Mouse (Mus musculus) spleen, adult 2 months (tissue): ENCODE data around the gene Mrps10. TPM values are rescaled to one million over a fixed set of nuclear protein-coding genes. Genes with fewer than 3 reads are reported as not detected.
"Not testable (repeated sequence)": the region's sequence is repeated elsewhere in the genome, so short reads cannot be mapped to it uniquely, and the experiment has no call there.

Experiments
- DNase-seq, 2 experiments: peaks; one replicate each; pipeline versions ENCODE4 v3.0.0 to v3.0.0-alpha.2; 2012 to 2021; ENCODE audit warnings: low spot score in 2 of 2, low read depth in 1 of 2
- H3K27ac ChIP-seq: fragments of 200-500 bp; 2 replicates; pipeline ENCODE4 v1.5.1; 2012; ENCODE audit warnings: low read length, inconsistent platforms; ENCODE audit not compliant: insufficient read depth
- H3K27me3 ChIP-seq: fragments of 200-500 bp; 2 replicates; pipeline ENCODE4 v1.6.1; 2012; ENCODE audit warnings: mild to moderate bottlenecking, moderate library complexity, low read length, inconsistent platforms; ENCODE audit not compliant: control insufficient read depth, insufficient read depth
- H3K36me3 ChIP-seq: fragments of 200-500 bp; 2 replicates; pipeline ENCODE4 v1.6.1; 2012; ENCODE audit warnings: mild to moderate bottlenecking, low read length, inconsistent platforms; ENCODE audit not compliant: control insufficient read depth, insufficient read depth
- H3K4me1 ChIP-seq: fragments of 200-500 bp; 2 replicates; pipeline ENCODE4 v1.6.1; 2011; ENCODE audit warnings: inconsistent platforms; ENCODE audit not compliant: control insufficient read depth, insufficient read depth, insufficient read length
- H3K4me3 ChIP-seq: fragments of 200-500 bp; 2 replicates; pipeline ENCODE4 v1.5.1; 2011; ENCODE audit warnings: mild to moderate bottlenecking, inconsistent platforms; ENCODE audit not compliant: insufficient read depth, insufficient read length; ENCODE audit errors: extremely low read depth
- CTCF ChIP-seq: fragments of 200-500 bp; IDR thresholded peaks from 2 replicates; pipeline ENCODE4 v1.5.1; 2011; ENCODE audit warnings: mild to moderate bottlenecking, inconsistent platforms; ENCODE audit not compliant: insufficient read depth, insufficient read length, insufficient replicate concordance; ENCODE audit errors: extremely low read depth
- POLR2A ChIP-seq: fragments of 200-500 bp; IDR thresholded peaks from 2 replicates; pipeline ENCODE4 v1.6.1; 2011; ENCODE audit warnings: low read depth, low read length, inconsistent platforms
- WGBS: fragments of 180-500 bp; shearing (Covaris S2); methylation state at CpG from one replicate; pipeline ENCODE4 v1.1.7; 2018; 5-methylcytosine and 5-hydroxymethylcytosine counted together
- polyA plus RNA-seq: library from polyadenylated mRNA; depleted of rRNA; stranded (reverse); fragments of >200 nt; gene quantifications from 2 replicates; pipeline ENCODE4 v1.2.3, GENCODE M21; 2012; rRNA removed

The Mrps10 gene
- polyA plus RNA-seq, 1 experiment, result 11.3 TPM

DNA sequence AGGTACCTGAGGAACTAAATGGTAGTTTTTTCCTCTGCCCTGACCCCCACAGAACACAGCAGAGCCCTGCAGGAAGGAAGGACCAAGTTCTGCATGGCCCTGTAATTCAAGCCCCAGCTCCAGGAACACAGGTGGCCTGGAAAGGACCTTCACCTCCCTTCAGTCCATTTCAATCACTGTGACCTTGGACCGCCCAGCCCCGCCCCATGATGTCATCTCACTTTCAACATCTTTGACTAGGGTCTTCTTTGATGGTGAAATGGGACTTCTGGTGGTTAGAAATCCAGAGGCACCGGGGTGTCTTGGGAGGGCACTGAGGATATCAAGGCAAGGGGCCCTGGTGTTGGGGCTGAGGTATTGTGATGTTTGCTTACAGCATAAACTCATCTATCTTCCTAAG is 52.9 kb downstream of the Mrps10 start:
- Histone ChIP-seq H3K27ac (no peak overlapping the region), H3K4me1 (no peaks in the 10 kb centered on the region), H3K27me3 (no peaks in the 10 kb centered on the region), H3K4me3 (no peak overlapping the region), H3K36me3 (no peaks in the 10 kb centered on the region)
- TF ChIP-seq POLR2A, result no peak
- no peak for TF ChIP-seq CTCF
- DNase-seq, result no peak
- WGBS, result 77% methylated on average over 3 of the region's 3 CpGs

DNA sequence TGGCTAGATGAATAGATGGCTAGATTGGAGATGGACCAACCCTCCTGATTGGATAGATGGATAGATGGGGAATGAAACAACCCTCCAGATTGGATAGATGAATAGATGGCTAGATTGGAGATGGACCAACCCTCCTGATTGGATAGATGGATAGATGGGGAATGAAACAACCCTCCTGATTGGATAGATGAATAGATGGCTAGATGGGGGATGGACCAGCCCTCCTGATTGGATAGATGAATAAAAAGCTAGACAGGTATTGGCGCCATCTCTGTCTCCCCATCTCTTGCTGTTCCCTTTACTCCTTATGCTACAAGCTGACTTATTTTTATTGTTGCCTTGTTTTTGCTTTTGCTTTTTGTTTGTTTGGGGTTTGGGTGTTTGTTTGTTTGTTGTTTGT is 53.9 kb downstream of the Mrps10 start:
- not testable (repeated sequence) for H3K27me3 ChIP-seq, H3K4me3 ChIP-seq, H3K4me1 ChIP-seq, H3K36me3 ChIP-seq, DNase-seq, H3K27ac ChIP-seq
- WGBS, result 88% methylated on average over 1 of the region's 1 CpGs

- Histone ChIP-seq H3K4me3 (no peak overlapping the region), H3K27ac (no peak overlapping the region), H3K36me3 (no peaks in the 10 kb centered on the region), H3K27me3 (no peaks in the 10 kb centered on the region), H3K4me1 (no peaks in the 10 kb centered on the region)
- 70% methylated on average over 6 of the region's 6 CpGs for WGBS
- TF ChIP-seq CTCF (no peak), POLR2A (no peak)
- no peak for DNase-seq
Measured at GRCm38 (mm10) chr17:47424186-47424585, 55.5 kb downstream of the Mrps10 start.

DNA sequence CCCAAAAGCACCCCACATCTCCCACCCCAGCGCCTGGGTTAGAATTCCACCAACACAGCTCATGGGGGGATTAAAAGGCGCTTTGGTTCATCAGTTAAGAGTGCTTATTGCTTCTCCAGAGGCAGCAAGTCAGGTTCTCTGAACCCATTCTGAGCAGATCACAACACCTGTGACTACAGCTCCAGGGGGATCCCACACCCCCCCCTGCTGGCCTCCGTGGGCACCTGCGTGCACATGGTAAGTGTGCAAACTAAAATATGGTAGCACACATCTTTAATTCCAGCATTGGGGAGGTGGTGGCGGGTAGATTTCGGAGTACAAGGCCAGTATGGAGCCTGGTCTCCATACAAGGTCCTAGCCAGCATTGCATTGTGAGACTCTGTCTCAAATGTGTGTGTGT is 58.6 kb downstream of the Mrps10 start:
- Histone ChIP-seq H3K4me1 (no peaks in the 10 kb centered on the region), H3K27ac (no peak overlapping the region), H3K27me3 (no peaks in the 10 kb centered on the region), H3K4me3 (no peak overlapping the region), H3K36me3 (no peaks in the 10 kb centered on the region)
- TF ChIP-seq POLR2A (no peak), CTCF (no peak)
- 71% methylated on average over 6 of the region's 6 CpGs for WGBS
- no peak for DNase-seq

- TF ChIP-seq POLR2A, result no peak
- TF ChIP-seq CTCF, result no peak
- no peak overlapping the region for H3K27ac ChIP-seq
- H3K4me3 ChIP-seq, result no peak overlapping the region
- H3K36me3 ChIP-seq, result no peaks in the 10 kb centered on the region
- H3K4me1 ChIP-seq, result no peaks in the 10 kb centered on the region
- no peak for DNase-seq
- no peaks in the 10 kb centered on the region for H3K27me3 ChIP-seq
- 43% methylated on average over 8 of the region's 8 CpGs for WGBS
Measured at GRCm38 (mm10) chr17:47428831-47429304, 60.2 kb downstream of the Mrps10 start.

GRCm38 (mm10) chr17:47430815-47431214 is 62.1 kb downstream of the Mrps10 start:
- Histone ChIP-seq H3K27me3 (no peaks in the 10 kb centered on the region), H3K4me3 (no peak overlapping the region), H3K4me1 (no peaks in the 10 kb centered on the region), H3K36me3 (no peaks in the 10 kb centered on the region), H3K27ac (no peak overlapping the region)
- 69% methylated on average over 5 of the region's 5 CpGs for WGBS
- TF ChIP-seq CTCF, result no peak
- no peak for TF ChIP-seq POLR2A
- DNase-seq, result no peak

Other genes starting within 250 kb of the Mrps10 start
- gene Guca1b, start 16.5 kb downstream of the Mrps10 start, polyA plus RNA-seq, result 1.7 and 2.2 TPM in 2 replicates
- gene Guca1a, start 31.7 kb downstream of the Mrps10 start, polyA plus RNA-seq, result 1.9 and 2.0 TPM in 2 replicates
- gene AI661453, start 67.7 kb downstream of the Mrps10 start, polyA plus RNA-seq, result 0.26 and 0.28 TPM in 2 replicates
- gene 1700001C19Rik, start 68.5 kb downstream of the Mrps10 start, polyA plus RNA-seq, result not detected in 2 replicates
- gene Taf8, start 133.4 kb downstream of the Mrps10 start, polyA plus RNA-seq, result 26.5 and 29.7 TPM in 2 replicates
- gene Ccnd3, start 136.2 kb downstream of the Mrps10 start, polyA plus RNA-seq, result 171 and 240 TPM in 2 replicates
- gene Bysl, start 242.6 kb downstream of the Mrps10 start, polyA plus RNA-seq, result 5.8 and 7.5 TPM in 2 replicates
- 18.8 and 20.6 TPM in 2 replicates for gene Med20, start 242.7 kb downstream of the Mrps10 start, polyA plus RNA-seq
- gene Gm20517, start 242.7 kb downstream of the Mrps10 start, polyA plus RNA-seq, result 0.39 and 1.2 TPM in 2 replicates